Mouse (Mus musculus) cortical plate, adult 2 months (tissue): Measurements from ENCODE around the gene Kdm6b.

Experiments used
- CTCF ChIP-seq: fragments of 200-500 bp; IDR thresholded peaks from 2 replicates; pipeline ENCODE4 v1.5.1; 2011; ENCODE audit warnings: mild to moderate bottlenecking, control low read depth, low read length; ENCODE audit not compliant: insufficient read depth; ENCODE audit errors: extremely low read depth
- POLR2A ChIP-seq: fragments of 200-500 bp; IDR thresholded peaks from 2 replicates; pipeline ENCODE4 v1.6.1; 2011; ENCODE audit warnings: mild to moderate bottlenecking, low read length, control low read depth; ENCODE audit not compliant: insufficient read depth; ENCODE audit errors: extremely low read depth

DNA sequence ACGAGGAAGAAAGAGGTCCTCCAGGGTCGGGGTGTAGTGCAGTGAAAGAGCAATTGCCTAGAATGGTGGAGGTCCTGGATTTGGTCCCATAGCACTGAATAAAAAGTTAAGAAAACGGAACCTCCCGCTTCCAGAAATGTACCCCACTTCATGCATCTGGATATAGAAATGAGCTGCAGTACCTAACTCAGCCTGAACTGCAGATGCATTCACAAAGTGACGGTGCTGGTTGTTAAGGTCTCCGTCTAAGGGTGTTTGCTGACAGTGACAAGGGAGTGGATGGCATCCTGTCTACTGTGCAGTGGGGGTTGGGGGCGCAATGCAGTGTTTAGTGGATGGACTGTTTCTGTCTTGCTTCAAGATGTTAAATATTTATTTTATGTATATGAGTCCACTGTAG, 26.7 kb downstream of the Kdm6b start:
- TF ChIP-seq POLR2A = no peak
- no peak for TF ChIP-seq CTCF
